Mouse (Mus musculus) embryo, embryonic 11 days (tissue): ENCODE measurements around the gene Slc8a2.

ENCODE experiments used
- DNase-seq: peaks from one replicate; pipeline ENCODE4 v3.0.0-alpha.2; 2015

Gene Slc8a2

GRCm38 (mm10) chr7:16129421-16129845 lies at the start of gene Slc8a2:
Gene Slc8a2 (plus strand): TSS chr7:16129826.
- DNase-seq, result peak; percentile 88

DNA sequence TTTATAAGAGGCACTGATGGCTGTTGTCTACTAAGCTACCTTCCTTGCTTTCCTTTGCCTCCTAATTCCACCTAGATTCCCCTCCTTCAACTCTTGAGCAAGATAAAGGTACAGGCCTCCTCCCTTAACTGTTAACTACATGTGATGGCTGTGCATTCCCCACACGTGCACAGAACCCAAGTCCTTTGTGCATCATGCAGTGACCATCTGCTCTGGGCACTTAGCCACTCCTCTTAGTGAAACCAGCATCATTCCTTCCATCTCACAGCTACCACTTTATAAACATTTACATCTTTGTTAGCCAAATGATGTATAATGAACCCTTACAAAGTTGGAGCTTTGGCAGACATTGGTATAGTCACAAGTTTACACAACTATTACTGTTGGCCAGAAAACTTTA lies 49.7 kb upstream of the Slc8a2 start:
- DNase-seq, result no peak

GRCm38 (mm10) chr7:16080581-16080980 lies 49.0 kb upstream of the Slc8a2 start:
- DNase-seq, result no peak

GRCm38 (mm10) chr7:16083361-16083760 lies 46.3 kb upstream of the Slc8a2 start:
- no peak for DNase-seq

DNA sequence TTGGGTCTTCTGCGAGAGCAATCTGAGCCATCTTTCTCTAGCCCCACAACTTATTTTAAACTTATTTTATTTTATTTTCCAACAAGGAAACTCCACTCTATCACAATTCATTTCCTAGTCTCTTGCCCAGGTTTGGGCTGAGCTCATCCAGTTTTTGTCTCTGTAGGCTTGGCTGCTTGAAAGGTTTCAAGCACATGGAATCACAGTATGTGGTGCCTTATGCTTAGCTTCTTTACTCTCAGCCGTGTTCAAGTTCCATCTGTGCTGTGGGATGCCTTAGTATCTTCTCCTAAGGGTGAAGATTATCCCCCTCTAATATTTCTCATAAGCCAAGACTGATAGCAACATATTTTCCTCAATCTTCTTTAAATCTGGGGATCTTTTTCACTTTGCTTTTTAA lies 42.0 kb upstream of the Slc8a2 start:
- DNase-seq, result no peak

GRCm38 (mm10) chr7:16094592-16094991 lies 35.0 kb upstream of the Slc8a2 start:
- no peak for DNase-seq

GRCm38 (mm10) chr7:16098021-16099017 lies 31.3 kb upstream of the Slc8a2 start, which contains the start of gene Napa:
Gene Napa (plus strand): TSS chr7:16098458.
- DNase-seq, result peak; percentile 99

- no peak for DNase-seq
Measured at GRCm38 (mm10) chr7:16099901-16100300, 29.7 kb upstream of the Slc8a2 start.

DNA sequence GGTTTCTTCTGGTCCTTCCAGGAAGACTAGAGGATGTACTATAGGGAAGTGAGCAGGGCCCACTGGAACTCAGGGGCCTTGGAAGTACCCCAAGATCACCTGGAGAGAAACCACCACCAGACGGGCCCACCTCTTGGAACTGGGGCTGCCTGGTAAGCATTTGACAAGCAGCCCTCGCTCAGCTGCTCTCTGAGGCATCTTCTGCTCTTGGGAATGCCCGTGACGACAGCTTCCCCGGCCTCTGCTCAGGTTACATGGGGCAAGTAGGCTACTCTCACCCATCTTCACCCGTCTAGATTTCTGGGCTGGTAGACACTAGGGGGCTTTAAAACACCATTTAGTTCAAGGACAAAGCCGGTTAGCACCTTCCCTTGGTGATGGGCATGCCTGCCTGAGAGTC lies 28.5 kb upstream of the Slc8a2 start:
- no peak for DNase-seq

DNA sequence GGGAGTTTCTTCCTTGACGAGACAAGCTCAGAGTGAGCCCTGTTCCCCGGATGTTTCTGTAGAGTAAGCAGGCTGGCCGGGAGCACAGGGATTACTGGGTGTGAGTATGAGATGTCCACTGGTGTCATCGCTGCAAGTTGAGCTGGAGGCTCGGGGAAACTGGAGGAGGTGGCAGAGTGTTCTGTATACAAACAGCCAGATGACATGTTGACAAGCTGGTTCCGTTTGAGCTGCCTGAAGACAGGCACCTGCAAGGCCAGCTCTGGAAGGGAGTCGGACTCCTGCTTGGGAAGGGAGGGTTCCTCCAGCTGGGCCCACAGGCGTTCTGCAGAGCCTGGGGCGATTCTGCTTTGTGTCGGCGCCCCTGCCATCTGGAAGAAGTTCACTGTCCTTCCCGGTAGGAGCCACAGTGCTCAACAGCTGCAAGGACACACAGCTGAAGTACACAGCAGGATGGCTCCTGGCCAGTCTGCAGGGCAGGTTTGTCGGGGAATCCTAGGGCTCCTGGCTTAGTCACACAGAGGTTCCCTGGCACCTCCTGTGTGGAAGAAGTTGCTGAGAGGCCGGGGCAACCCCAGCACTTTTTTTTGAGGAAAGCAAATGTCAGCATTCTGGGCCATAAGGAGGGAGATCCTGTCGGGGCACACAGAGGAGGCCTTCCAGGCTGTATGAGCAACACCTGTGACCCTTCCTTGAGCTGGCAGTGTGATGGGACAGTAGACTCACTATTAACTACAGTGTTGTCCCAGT lies 27.7 kb upstream of the Slc8a2 start:
- no peak for DNase-seq

DNA sequence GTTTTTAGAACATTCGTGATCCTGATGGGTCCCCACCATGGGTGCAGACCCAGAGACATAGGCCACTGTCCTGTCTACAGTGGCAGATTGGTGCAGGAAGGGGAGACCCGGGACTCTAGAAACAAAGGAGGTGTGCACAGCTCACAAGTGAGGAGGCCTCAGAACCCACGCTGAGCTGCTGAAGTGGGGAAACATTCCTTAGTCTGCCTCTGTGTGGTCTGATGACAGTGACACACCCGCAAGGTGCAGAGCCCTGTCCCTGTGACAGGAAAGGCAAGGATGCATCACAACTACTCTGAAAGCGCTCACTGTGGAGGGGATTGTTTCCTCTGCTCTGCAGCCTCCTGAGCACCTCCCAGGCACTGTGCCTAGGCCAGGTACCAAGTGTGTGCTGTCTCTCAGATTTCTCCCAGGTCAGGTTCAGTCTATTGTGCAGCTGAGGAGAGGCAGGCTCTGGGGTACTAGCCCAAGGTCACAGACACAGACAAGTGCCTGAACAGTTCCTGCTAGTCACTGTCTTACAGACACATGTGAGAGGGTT lies 26.9 kb upstream of the Slc8a2 start:
- no peak for DNase-seq

GRCm38 (mm10) chr7:16103760-16104159 lies 25.9 kb upstream of the Slc8a2 start:
- DNase-seq, result peak; percentile 5

DNA sequence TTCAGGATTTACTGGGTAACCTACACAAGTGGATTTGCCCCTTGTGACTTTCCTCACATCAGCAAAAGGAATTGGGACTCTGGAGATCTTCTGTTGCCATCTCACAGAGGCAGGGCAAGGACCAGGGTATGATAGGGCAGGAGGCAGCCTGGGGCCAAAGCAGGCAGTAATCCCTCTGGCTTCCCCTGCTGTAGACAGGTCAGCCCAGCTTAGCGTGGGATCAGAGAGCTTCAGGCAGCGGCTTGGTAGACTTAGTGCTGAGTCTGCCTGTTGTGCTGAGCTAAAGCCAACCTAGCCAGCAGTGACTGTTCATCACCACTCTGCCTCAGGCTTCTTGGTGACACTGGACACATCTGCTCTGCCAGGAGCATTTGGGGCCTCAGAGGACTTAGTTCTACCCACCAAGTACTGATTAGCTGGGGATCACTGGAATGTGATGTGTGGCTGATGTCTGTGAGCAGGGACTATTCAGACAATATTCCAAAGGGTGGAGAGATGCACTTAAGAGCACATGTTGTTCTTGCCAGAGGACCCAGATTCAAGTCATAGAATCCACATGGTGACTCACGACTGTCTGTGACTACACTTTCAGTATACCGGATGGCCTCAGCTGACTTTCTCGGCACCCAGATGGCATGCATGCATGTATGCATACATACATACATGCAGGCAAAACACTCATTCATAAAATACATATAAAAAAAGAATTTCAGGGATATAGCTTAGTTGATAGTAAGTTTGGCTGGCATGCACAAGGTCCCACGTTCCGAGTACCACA lies 24.8 kb upstream of the Slc8a2 start:
- DNase-seq, result no peak

DNA sequence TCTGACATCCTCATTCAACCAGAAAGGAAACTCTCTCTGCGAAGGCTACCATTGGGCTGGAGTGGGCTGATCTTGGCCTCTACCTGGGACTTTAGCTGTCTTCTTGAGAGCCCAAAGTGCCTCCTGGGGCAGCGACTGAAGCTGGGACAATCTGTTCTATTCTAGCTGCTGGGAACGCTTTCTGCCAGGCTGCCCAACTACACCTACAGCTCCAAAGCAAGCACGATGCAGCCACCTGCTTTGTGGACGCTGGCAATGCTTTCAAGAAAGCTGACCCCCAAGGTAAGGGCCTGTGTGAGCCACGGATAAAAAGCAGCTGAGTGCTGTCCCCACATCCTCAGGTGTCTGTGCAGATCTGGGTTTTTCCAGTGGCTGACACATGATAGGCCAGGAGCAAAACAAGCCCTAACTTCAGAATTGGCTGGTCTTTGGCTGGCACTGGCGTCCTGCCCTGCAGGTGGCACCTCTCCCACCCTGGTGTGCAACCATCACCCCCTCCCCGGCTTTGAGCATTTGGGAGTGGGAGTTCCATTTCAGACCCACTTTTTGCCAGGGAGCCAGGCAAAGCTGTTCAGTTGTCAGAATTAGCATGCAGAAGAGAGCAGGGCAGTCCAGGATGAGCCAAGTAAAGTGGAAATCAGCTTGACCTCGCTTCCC lies 20.6 kb upstream of the Slc8a2 start:
- no peak for DNase-seq

GRCm38 (mm10) chr7:16110158-16110557 lies 19.5 kb upstream of the Slc8a2 start:
- no peak for DNase-seq

- no peak for DNase-seq
Measured at GRCm38 (mm10) chr7:16111284-16112090, 18.1 kb upstream of the Slc8a2 start.

GRCm38 (mm10) chr7:16116418-16116817 lies 13.2 kb upstream of the Slc8a2 start:
- DNase-seq, result no peak

GRCm38 (mm10) chr7:16117100-16117499 lies 12.5 kb upstream of the Slc8a2 start:
- no peak for DNase-seq

DNA sequence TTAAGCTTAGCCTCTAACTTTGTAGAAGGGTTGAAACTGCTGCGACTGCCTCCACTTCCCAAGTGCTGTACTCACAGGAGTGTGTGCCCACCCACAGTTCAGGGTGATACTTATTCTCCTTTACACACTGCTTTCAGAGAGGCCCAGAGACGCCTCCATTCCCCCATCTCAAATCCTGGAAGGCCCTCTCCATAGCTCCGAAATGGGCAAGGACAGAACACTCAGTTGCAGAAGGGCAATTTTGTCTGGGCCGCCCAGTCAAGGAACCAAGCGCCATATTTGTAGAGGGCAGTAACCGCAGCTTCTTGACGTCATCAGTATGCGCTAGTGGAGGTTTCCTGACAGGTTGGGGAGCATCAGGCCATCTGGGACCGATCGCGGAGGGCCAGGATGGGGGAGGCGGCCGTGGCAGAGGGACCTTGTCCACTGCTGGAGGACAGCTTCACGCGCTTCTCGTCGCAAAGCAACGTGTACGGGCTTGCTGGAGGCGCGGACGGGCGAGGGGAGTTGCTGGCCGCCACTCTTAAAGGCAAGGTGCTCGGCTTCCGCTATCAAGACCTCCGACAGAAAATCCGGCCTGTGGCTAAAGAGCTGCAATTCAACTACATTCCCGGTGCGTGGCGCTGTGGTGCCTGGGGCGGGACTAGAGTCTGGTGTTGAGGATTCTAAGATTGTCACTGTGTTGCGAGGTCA lies 9.9 kb upstream of the Slc8a2 start, which contains the start of gene Kptn:
Gene Kptn, plus strand, starts transcription at position 327 of the 693 bp plus-strand sequence.
- DNase-seq, result peak; percentile 93

GRCm38 (mm10) chr7:16120262-16120600 lies 9.4 kb upstream of the Slc8a2 start:
- no peak for DNase-seq

GRCm38 (mm10) chr7:16125829-16126228 lies 3.8 kb upstream of the Slc8a2 start:
- no peak for DNase-seq
